Mouse (Mus musculus) neural tube, embryonic 14.5 days (tissue): Measurements from ENCODE around the gene Ppp1r37. TPM values are rescaled to one million over a fixed set of nuclear protein-coding genes. Genes with fewer than 3 reads are reported as not detected.

Experiments used
- ATAC-seq: fragments of 200-750 bp; cut with Nextera tagmentation; 2 replicates; pipeline ENCODE4 v1.8.0; 2017; ENCODE audit warnings: low read depth, mild to moderate bottlenecking, moderate TSS enrichment, moderate library complexity
- H3K27ac ChIP-seq: fragments of 300-500 bp; sonication (generic); 2 replicates; pipeline ENCODE4 v1.5.1; 2014; ENCODE audit warnings: low read depth, mild to moderate bottlenecking, control low read depth, low read length, moderate library complexity, mixed read lengths
- H3K27me3 ChIP-seq: fragments of 300-500 bp; sonication (generic); 2 replicates; pipeline ENCODE4 v1.6.1; 2014; ENCODE audit warnings: low read length; ENCODE audit not compliant: control insufficient read depth, insufficient read depth
- H3K36me3 ChIP-seq: fragments of 300-500 bp; sonication (generic); 2 replicates; pipeline ENCODE4 v1.6.1; 2014; ENCODE audit warnings: low read length, mixed read lengths; ENCODE audit not compliant: control insufficient read depth, insufficient read depth
- H3K4me1 ChIP-seq: fragments of 300-500 bp; sonication (generic); 2 replicates; pipeline ENCODE4 v1.6.1; 2014; ENCODE audit warnings: low read length; ENCODE audit not compliant: control insufficient read depth, insufficient read depth
- H3K4me2 ChIP-seq: fragments of 300-500 bp; sonication (generic); 2 replicates; pipeline ENCODE4 v1.6.1; 2014; ENCODE audit warnings: mild to moderate bottlenecking, low read depth, low read length, control low read depth
- H3K4me3 ChIP-seq: fragments of 300-500 bp; sonication (generic); 2 replicates; pipeline ENCODE4 v1.5.1; 2014; ENCODE audit warnings: low read depth, low read length, control low read depth, mixed read lengths
- H3K9ac ChIP-seq: fragments of 300-500 bp; sonication (generic); replicated peaks from 2 replicates; pipeline ENCODE4 v1.6.1; 2014; ENCODE audit warnings: low read depth, mild to moderate bottlenecking, control low read depth, low read length, mixed read lengths
- H3K9me3 ChIP-seq: fragments of 300-500 bp; sonication (generic); 2 replicates; pipeline ENCODE4 v1.6.1; 2016; ENCODE audit warnings: low read length; ENCODE audit not compliant: control insufficient read depth
- WGBS: fragments of 180-500 bp; shearing (Covaris S2); extraction: QIAGEN DNeasy Blood & Tissue Kit; methylation state at CpG from one replicate; pipeline ENCODE4 v1.1.7; 2014; 5-methylcytosine and 5-hydroxymethylcytosine counted together
- polyA plus RNA-seq: library from polyadenylated mRNA; unstranded; fragments of >200 nt; fragmentation: Nextera tagmentation; extraction: Ambion mirVana; gene quantifications from 2 replicates; pipeline ENCODE4 v1.2.1, GENCODE M21; 2014

Gene Ppp1r37
- polyA plus RNA-seq, 1 experiment from 2014 or later: 15.8 TPM

DNA sequence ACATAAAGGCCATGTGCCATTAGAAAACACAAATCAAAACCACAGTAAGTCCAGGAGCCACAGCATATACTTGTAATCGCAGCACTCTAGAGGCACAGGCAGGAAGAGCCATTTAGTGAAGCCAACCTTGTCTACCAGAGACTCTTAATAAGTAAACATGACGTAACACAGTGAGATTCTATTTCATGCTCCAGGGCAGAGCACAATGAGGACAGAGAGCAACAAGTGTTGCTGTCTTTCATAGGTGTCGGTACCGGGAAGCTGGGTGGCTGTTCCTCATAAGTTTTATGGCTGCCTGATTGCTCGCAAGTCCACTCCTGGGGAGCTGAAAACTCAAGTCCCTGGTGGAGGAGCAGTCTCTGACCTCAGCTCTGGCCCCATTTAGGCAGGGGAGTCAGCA is 11.2 kb downstream of the Ppp1r37 start:
- Histone ChIP-seq H3K27ac (no peak overlapping the region), H3K9ac (no peak overlapping the region), H3K4me3 (no peak overlapping the region), H3K27me3 (no peaks in the 10 kb centered on the region), H3K9me3 (no peaks in the 10 kb centered on the region), H3K36me3 (no peaks in the 10 kb centered on the region), H3K4me2 (no peak overlapping the region), H3K4me1 (0 out of 2 replicates have a peak, but pooled peaks cover 1% of the 10 kb centered on the region)
- 68% methylated on average over 5 of the region's 5 CpGs for WGBS
- no peak for ATAC-seq

GRCm38 (mm10) chr7:19549394-19549793 is 13.5 kb downstream of the Ppp1r37 start:
- 91% methylated on average over 10 of the region's 10 CpGs for WGBS
- Histone ChIP-seq H3K9ac (no peak overlapping the region), H3K4me2 (no peak overlapping the region), H3K4me1 (0 out of 2 replicates have a peak, but pooled peaks cover 2% of the 10 kb centered on the region), H3K27ac (no peak overlapping the region), H3K4me3 (no peak overlapping the region), H3K9me3 (no peaks in the 10 kb centered on the region), H3K36me3 (no peaks in the 10 kb centered on the region), H3K27me3 (no peaks in the 10 kb centered on the region)
- no peak for ATAC-seq

- Histone ChIP-seq H3K9ac (no peak overlapping the region), H3K4me2 (no peak overlapping the region), H3K9me3 (no peaks in the 10 kb centered on the region), H3K4me3 (no peak overlapping the region), H3K27me3 (no peaks in the 10 kb centered on the region), H3K36me3 (no peaks in the 10 kb centered on the region), H3K4me1 (peaks cover 4% of the 10 kb centered on the region), H3K27ac (no peak overlapping the region)
- no peak for ATAC-seq
- WGBS: 86% methylated on average over 2 of the region's 2 CpGs
These were observed 15.4 kb downstream of the Ppp1r37 start for GRCm38 (mm10) chr7:19547344-19547969.

DNA sequence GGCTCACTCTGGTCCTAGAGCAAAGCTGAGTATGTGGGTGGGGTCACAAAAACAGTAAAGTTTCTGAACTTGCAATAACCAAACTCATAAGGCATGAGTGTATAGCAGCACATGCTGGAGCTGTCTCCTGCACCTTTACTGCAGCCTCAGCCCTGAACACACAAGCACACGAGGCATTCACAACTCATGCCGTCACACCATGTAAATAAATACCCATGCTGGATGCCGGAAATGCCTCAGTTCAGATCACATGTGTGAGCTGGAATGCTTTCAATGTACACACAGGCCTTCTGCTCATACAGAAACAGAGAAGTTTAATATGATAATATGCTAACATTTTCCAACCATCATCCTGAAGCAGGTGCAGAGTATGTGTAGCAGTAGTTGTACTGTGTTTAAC is 16.9 kb downstream of the Ppp1r37 start:
- peaks cover 18% of the 10 kb centered on the region for H3K4me1 ChIP-seq
- no peak for ATAC-seq
- no peaks in the 10 kb centered on the region for H3K27me3 ChIP-seq
- no peaks in the 10 kb centered on the region for H3K9me3 ChIP-seq
- no peak overlapping the region for H3K9ac ChIP-seq
- no peak overlapping the region for H3K4me2 ChIP-seq
- H3K4me3 ChIP-seq: no peak overlapping the region
- no peak overlapping the region for H3K27ac ChIP-seq
- WGBS: 71% methylated on average over 3 of the region's 3 CpGs
- H3K36me3 ChIP-seq: no peaks in the 10 kb centered on the region

GRCm38 (mm10) chr7:19543584-19543983 is 19.3 kb downstream of the Ppp1r37 start:
- peaks cover 18% of the 10 kb centered on the region for H3K4me1 ChIP-seq
- no peaks in the 10 kb centered on the region for H3K36me3 ChIP-seq
- 62% methylated on average over 6 of the region's 6 CpGs for WGBS
- no peaks in the 10 kb centered on the region for H3K9me3 ChIP-seq
- no peaks in the 10 kb centered on the region for H3K27me3 ChIP-seq
- H3K9ac ChIP-seq: no peak overlapping the region
- no peak for ATAC-seq
- no peak overlapping the region for H3K4me3 ChIP-seq
- no peak overlapping the region for H3K27ac ChIP-seq
- no peak overlapping the region for H3K4me2 ChIP-seq

DNA sequence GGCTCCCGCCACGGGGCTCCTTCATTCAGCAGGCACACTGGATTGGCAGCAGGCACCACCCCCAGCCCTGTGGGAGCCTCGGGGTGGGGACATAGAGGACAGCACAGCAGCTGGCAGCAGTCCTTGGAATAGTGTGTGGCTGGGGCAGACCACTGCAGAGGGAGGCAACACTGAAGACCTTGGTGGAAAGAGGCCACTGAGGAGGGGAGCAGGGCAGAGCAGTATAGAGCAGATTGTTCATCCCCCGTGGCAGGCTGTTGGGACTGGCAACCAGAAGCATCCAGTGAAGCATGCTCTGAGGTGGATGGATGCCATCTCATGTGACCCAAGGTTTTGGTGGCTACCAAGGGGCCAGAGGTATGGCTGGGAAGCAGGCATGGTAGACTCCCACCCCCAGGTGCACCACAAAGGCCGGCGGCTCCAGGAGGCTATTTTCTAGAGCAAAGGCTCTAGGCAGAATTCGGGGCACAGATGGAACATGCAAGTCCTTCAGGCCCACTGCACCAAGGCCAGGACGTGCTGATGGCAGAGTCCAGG is 20.7 kb downstream of the Ppp1r37 start:
- no peak overlapping the region for H3K27ac ChIP-seq
- peak; percentile 79 for ATAC-seq
- 56% methylated on average over 8 of the region's 8 CpGs for WGBS

DNA sequence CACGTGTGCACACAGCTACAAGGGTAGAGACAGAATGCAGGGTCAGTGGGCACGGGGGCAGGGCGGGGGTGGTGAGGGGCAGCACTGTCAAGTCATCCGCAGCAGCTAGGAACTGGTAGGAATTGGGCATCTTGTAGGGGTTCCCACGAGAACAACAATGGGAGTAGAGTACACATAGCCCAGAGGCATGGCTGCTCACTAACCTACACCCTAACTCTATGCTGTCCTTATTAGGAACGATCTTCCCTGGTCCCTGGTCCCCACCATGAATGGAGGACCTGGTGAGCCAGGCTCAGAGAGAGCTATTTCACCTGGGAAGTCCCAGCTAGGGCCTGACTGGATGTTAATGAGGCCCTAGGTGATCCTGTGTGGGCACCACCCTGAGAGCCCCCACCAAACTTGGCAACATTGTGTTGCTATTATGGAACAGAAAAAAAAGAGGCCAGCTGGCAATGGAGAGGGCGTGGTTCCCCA is 21.2 kb downstream of the Ppp1r37 start:
- H3K27me3 ChIP-seq: no peaks in the 10 kb centered on the region
- no peak overlapping the region for H3K4me2 ChIP-seq
- H3K9me3 ChIP-seq: no peaks in the 10 kb centered on the region
- H3K27ac ChIP-seq: no peak overlapping the region
- peak; percentile 31; the same call in 1 of the 2 replicates for ATAC-seq
- H3K9ac ChIP-seq: no peak overlapping the region
- H3K36me3 ChIP-seq: no peaks in the 10 kb centered on the region
- peaks cover 18% of the 10 kb centered on the region for H3K4me1 ChIP-seq
- WGBS: 66% methylated on average over 7 of the region's 7 CpGs
- H3K4me3 ChIP-seq: no peak overlapping the region

More for the DNA sequence above, 20.7 kb downstream of the Ppp1r37 start:
- no peak overlapping the region for H3K4me3 ChIP-seq
- no peaks in the 10 kb centered on the region for H3K36me3 ChIP-seq
- no peaks in the 10 kb centered on the region for H3K9me3 ChIP-seq
- no peak overlapping the region for H3K9ac ChIP-seq
- no peaks in the 10 kb centered on the region for H3K27me3 ChIP-seq
- peaks cover 18% of the 10 kb centered on the region for H3K4me1 ChIP-seq
- no peak overlapping the region for H3K4me2 ChIP-seq

GRCm38 (mm10) chr7:19540771-19541566 is 21.9 kb downstream of the Ppp1r37 start:
- Histone ChIP-seq H3K9me3 (no peaks in the 10 kb centered on the region), H3K4me3 (no peak overlapping the region), H3K9ac (no peak overlapping the region), H3K27me3 (no peaks in the 10 kb centered on the region), H3K36me3 (no peaks in the 10 kb centered on the region), H3K4me2 (no peak overlapping the region), H3K4me1 (peaks cover 16% of the 10 kb centered on the region), H3K27ac (no peak overlapping the region)
- no peak for ATAC-seq
- 91% methylated on average over 2 of the region's 2 CpGs for WGBS

GRCm38 (mm10) chr7:19534676-19535075 is 28.2 kb downstream of the Ppp1r37 start:
- Histone ChIP-seq H3K27ac (no peak overlapping the region), H3K36me3 (peaks cover 34% of the 10 kb centered on the region), H3K4me3 (no peak overlapping the region), H3K9ac (no peak overlapping the region), H3K9me3 (no peaks in the 10 kb centered on the region), H3K27me3 (no peaks in the 10 kb centered on the region), H3K4me2 (no peak overlapping the region), H3K4me1 (no peaks in the 10 kb centered on the region; the same call in 1 of the 2 replicates)
- WGBS: 88% methylated on average over 10 of the region's 10 CpGs
- ATAC-seq: no peak
